Mouse (Mus musculus) MEL (cell line): ENCODE measurements around the gene Dlgap1. TPM values are rescaled to one million over a fixed set of nuclear protein-coding genes. Genes with fewer than 3 reads are reported as not detected.

Experiments used
- DNase-seq: peaks from one replicate; pipeline ENCODE4 v3.0.0; 2011; ENCODE audit warnings: low read depth, low spot score
- H3K27ac ChIP-seq: 2 replicates; pipeline ENCODE4 v1.5.1; 2012; ENCODE audit warnings: low read depth, mild to moderate bottlenecking, control low read depth, low read length, moderate library complexity; ENCODE audit not compliant: control insufficient read depth
- H3K27me3 ChIP-seq, 2 experiments: fragments of 150-350 bp in 1 of 2; sonication (generic) in 1 of 2; 2 replicates each; pipeline ENCODE4 v1.6.1; 2012; ENCODE audit warnings: low read length in 2 of 2, mild to moderate bottlenecking in 2 of 2, improper control_type of control experiment in 1 of 2, moderate library complexity in 1 of 2; ENCODE audit not compliant: insufficient read depth in 2 of 2, control insufficient read depth in 1 of 2
- H3K36me3 ChIP-seq, 2 experiments: 2 replicates each; pipeline ENCODE4 v1.6.1; 2012 to 2014; ENCODE audit warnings: low read length in 2 of 2, improper control_type of control experiment in 1 of 2, inconsistent platforms in 1 of 2, mild to moderate bottlenecking in 1 of 2; ENCODE audit not compliant: insufficient read depth in 2 of 2, control insufficient read depth in 1 of 2
- H3K4me1 ChIP-seq, 2 experiments: fragments of 150-350 bp in 1 of 2; sonication (generic) in 1 of 2; 2 replicates each; pipeline ENCODE4 v1.6.1; 2012; ENCODE audit warnings: low read length in 2 of 2, improper control_type of control experiment in 1 of 2, mild to moderate bottlenecking in 1 of 2; ENCODE audit not compliant: insufficient read depth in 2 of 2, control insufficient read depth in 1 of 2
- H3K4me3 ChIP-seq, 2 experiments: fragments of 150-350 bp in 1 of 2; sonication (generic) in 1 of 2; 2 replicates each; pipeline ENCODE4 v1.5.1; 2012; ENCODE audit warnings: low read depth in 2 of 2, low read length in 2 of 2, mild to moderate bottlenecking in 2 of 2, moderate library complexity in 2 of 2, control low read depth in 1 of 2, improper control_type of control experiment in 1 of 2; ENCODE audit not compliant: control insufficient read depth in 1 of 2, insufficient read depth in 1 of 2
- H3K79me2 ChIP-seq: 2 replicates; pipeline ENCODE4 v1.6.1; 2012; ENCODE audit warnings: mild to moderate bottlenecking, low read length, moderate library complexity; ENCODE audit not compliant: control insufficient read depth, poor library complexity, insufficient read depth
- H3K9ac ChIP-seq: 2 replicates; pipeline ENCODE4 v1.6.1; 2012; ENCODE audit warnings: low read depth, mild to moderate bottlenecking, control low read depth, low read length, moderate library complexity; ENCODE audit not compliant: control insufficient read depth, poor library complexity, severe bottlenecking
- H3K9me3 ChIP-seq: fragments of 150-350 bp; sonication (generic); replicated peaks from 2 replicates; pipeline ENCODE4 v1.6.1; 2012; ENCODE audit warnings: mild to moderate bottlenecking, low read length, improper control_type of control experiment, moderate library complexity; ENCODE audit not compliant: insufficient read depth
- CHD1 ChIP-seq: IDR thresholded peaks from 2 replicates; pipeline ENCODE4 v1.6.1; 2012; ENCODE audit warnings: low read depth, mild to moderate bottlenecking, inconsistent platforms, low read length, improper control_type of control experiment
- CHD2 ChIP-seq: IDR thresholded peaks from 2 replicates; pipeline ENCODE4 v1.6.1; 2011; ENCODE audit warnings: low read length, improper control_type of control experiment
- CTCF ChIP-seq, 3 experiments: IDR thresholded peaks in 2 of 3; conservative IDR thresholded peaks in 1 of 3; 2 replicates each; pipeline ENCODE4 v1.5.1; 2011 to 2012; ENCODE audit warnings: low read length in 3 of 3, low read depth in 2 of 3, mild to moderate bottlenecking in 2 of 3, improper control_type of control experiment in 1 of 3, inconsistent platforms in 1 of 3, mixed read lengths in 1 of 3, moderate library complexity in 1 of 3; ENCODE audit not compliant: control insufficient read depth in 1 of 3, insufficient read depth in 1 of 3, poor library complexity in 1 of 3, severe bottlenecking in 1 of 3
- E2F4 ChIP-seq: IDR thresholded peaks from 2 replicates; pipeline ENCODE4 v1.6.1; 2011; ENCODE audit warnings: low read depth, low read length, improper control_type of control experiment, borderline replicate concordance
- ELF1 ChIP-seq: IDR thresholded peaks from 2 replicates; pipeline ENCODE4 v1.6.1; 2014; ENCODE audit warnings: low read depth, mild to moderate bottlenecking, inconsistent platforms, low read length, improper control_type of control experiment, moderate library complexity
- EP300 ChIP-seq, 2 experiments: IDR thresholded peaks; 2 replicates each; pipeline ENCODE4 v1.6.1; 2011; ENCODE audit warnings: improper control_type of control experiment in 2 of 2, low read length in 2 of 2, low read depth in 1 of 2, mild to moderate bottlenecking in 1 of 2
- GATA1 ChIP-seq: IDR thresholded peaks from 2 replicates; pipeline ENCODE4 v1.6.1; 2011; ENCODE audit warnings: low read depth, low read length, improper control_type of control experiment
- HCFC1 ChIP-seq: IDR thresholded peaks from 2 replicates; pipeline ENCODE4 v1.6.1; 2012; ENCODE audit warnings: low read depth, mild to moderate bottlenecking, inconsistent platforms, low read length, improper control_type of control experiment, moderate library complexity
- KAT2A ChIP-seq: conservative IDR thresholded peaks from 2 replicates; pipeline ENCODE4 v1.6.1; 2012; ENCODE audit warnings: low read depth, low read length, improper control_type of control experiment, inconsistent platforms
- MAFK ChIP-seq: IDR thresholded peaks from 2 replicates; pipeline ENCODE4 v1.6.1; 2011; ENCODE audit warnings: low read depth, mild to moderate bottlenecking, low read length, improper control_type of control experiment, borderline replicate concordance
- MAX ChIP-seq: IDR thresholded peaks from 2 replicates; pipeline ENCODE4 v1.6.1; 2011; ENCODE audit warnings: low read length, improper control_type of control experiment
- MAZ ChIP-seq: IDR thresholded peaks from 2 replicates; pipeline ENCODE4 v1.6.1; 2012; ENCODE audit warnings: low read depth, mild to moderate bottlenecking, inconsistent platforms, low read length, improper control_type of control experiment
- MEF2A ChIP-seq: IDR thresholded peaks from 2 replicates; pipeline ENCODE4 v1.6.1; 2014; ENCODE audit warnings: low read depth, mild to moderate bottlenecking, inconsistent platforms, low read length, improper control_type of control experiment; ENCODE audit not compliant: poor library complexity, insufficient replicate concordance, severe bottlenecking; ENCODE audit errors: extremely low read depth
- MXI1 ChIP-seq: IDR thresholded peaks from 2 replicates; pipeline ENCODE4 v1.6.1; 2011; ENCODE audit warnings: mild to moderate bottlenecking, low read depth, low read length, improper control_type of control experiment
- MYC ChIP-seq: IDR thresholded peaks from 2 replicates; pipeline ENCODE4 v1.6.1; 2011; ENCODE audit warnings: low read depth, mild to moderate bottlenecking, low read length, improper control_type of control experiment, moderate library complexity
- NELFE ChIP-seq: IDR thresholded peaks from 2 replicates; pipeline ENCODE4 v1.6.1; 2011; ENCODE audit warnings: low read depth, low read length, improper control_type of control experiment
- NRF1 ChIP-seq: IDR thresholded peaks from 2 replicates; pipeline ENCODE4 v1.6.1; 2014; ENCODE audit warnings: low read depth, mild to moderate bottlenecking, inconsistent platforms, low read length, improper control_type of control experiment, moderate library complexity; ENCODE audit not compliant: poor library complexity, insufficient read depth, severe bottlenecking
- POLR2A ChIP-seq, 2 experiments: IDR thresholded peaks; 2 replicates each; pipeline ENCODE4 v1.6.1; 2011 to 2012; ENCODE audit warnings: low read length in 2 of 2, mild to moderate bottlenecking in 2 of 2, control low read depth in 1 of 2, improper control_type of control experiment in 1 of 2, low read depth in 1 of 2, moderate library complexity in 1 of 2; ENCODE audit not compliant: control insufficient read depth in 1 of 2, insufficient read depth in 1 of 2, poor library complexity in 1 of 2
- POLR2AphosphoS2 ChIP-seq: IDR thresholded peaks from 2 replicates; pipeline ENCODE4 v1.6.1; 2011; ENCODE audit warnings: low read length, improper control_type of control experiment
- POLR2AphosphoS5 ChIP-seq: IDR thresholded peaks from 2 replicates; pipeline ENCODE4 v1.6.1; 2012; ENCODE audit warnings: low read depth, borderline replicate concordance, mild to moderate bottlenecking, inconsistent platforms, low read length, moderate library complexity, mixed read lengths
- RAD21 ChIP-seq: IDR thresholded peaks from 2 replicates; pipeline ENCODE4 v1.6.1; 2011; ENCODE audit warnings: mild to moderate bottlenecking, low read depth, low read length, improper control_type of control experiment
- RCOR1 ChIP-seq: IDR thresholded peaks from 2 replicates; pipeline ENCODE4 v1.6.1; 2012; ENCODE audit warnings: low read depth, mild to moderate bottlenecking, inconsistent platforms, low read length, improper control_type of control experiment
- SMC3 ChIP-seq: IDR thresholded peaks from 2 replicates; pipeline ENCODE4 v1.6.1; 2011; ENCODE audit warnings: low read depth, low read length, improper control_type of control experiment
- TAL1 ChIP-seq: IDR thresholded peaks from 2 replicates; pipeline ENCODE4 v1.6.1; 2012; ENCODE audit warnings: mild to moderate bottlenecking, inconsistent platforms, low read length, moderate library complexity, mixed read lengths
- TBP ChIP-seq: IDR thresholded peaks from 2 replicates; pipeline ENCODE4 v1.8.0; 2011; ENCODE audit warnings: low read depth, low read length, improper control_type of control experiment
- TCF12 ChIP-seq: IDR thresholded peaks from 2 replicates; pipeline ENCODE4 v1.6.1; 2014; ENCODE audit warnings: low read depth, mild to moderate bottlenecking, inconsistent platforms, low read length, improper control_type of control experiment, moderate library complexity
- USF2 ChIP-seq, 2 experiments: IDR thresholded peaks; 2 replicates each; pipeline ENCODE4 v1.6.1; 2011 to 2012; ENCODE audit warnings: improper control_type of control experiment in 2 of 2, low read length in 2 of 2, borderline replicate concordance in 1 of 2, inconsistent platforms in 1 of 2, low read depth in 1 of 2, mild to moderate bottlenecking in 1 of 2; ENCODE audit not compliant: insufficient read depth in 1 of 2
- ZC3H11A ChIP-seq: IDR thresholded peaks from 2 replicates; pipeline ENCODE4 v1.6.1; 2012; ENCODE audit warnings: low read depth, mild to moderate bottlenecking, inconsistent platforms, low read length, improper control_type of control experiment
- ZKSCAN1 ChIP-seq: IDR thresholded peaks from 2 replicates; pipeline ENCODE4 v1.6.1; 2012; ENCODE audit warnings: low read depth, mild to moderate bottlenecking, inconsistent platforms, low read length, improper control_type of control experiment, moderate library complexity
- ZMIZ1 ChIP-seq: IDR thresholded peaks from 2 replicates; pipeline ENCODE4 v1.6.1; 2012; ENCODE audit warnings: low read depth, mild to moderate bottlenecking, inconsistent platforms, low read length, improper control_type of control experiment, moderate library complexity
- polyA plus RNA-seq, 2 experiments: library from polyadenylated mRNA; stranded (reverse) in 1 of 2; unstranded in 1 of 2; fragments of >175 nt in 1 of 2; fragments of >200 nt in 1 of 2; gene quantifications; 2 replicates each; pipeline versions ENCODE4 v1.2.1 to v1.2.4; 2012; ENCODE audit warnings: low replicate concordance in 2 of 2, low read depth in 1 of 2; ENCODE audit not compliant: insufficient read length in 2 of 2, insufficient read depth in 1 of 2, missing spikeins in 1 of 2
- total RNA-seq: library from RNA; depleted of rRNA; stranded (reverse); fragments of 300-350 nt; gene quantifications from 2 replicates; pipeline ENCODE4 v1.2.3, GENCODE M21; 2012

The Dlgap1 gene
- total and polyA plus RNA-seq, 3 experiments: 0.06 TPM; not detected in 2

DNA sequence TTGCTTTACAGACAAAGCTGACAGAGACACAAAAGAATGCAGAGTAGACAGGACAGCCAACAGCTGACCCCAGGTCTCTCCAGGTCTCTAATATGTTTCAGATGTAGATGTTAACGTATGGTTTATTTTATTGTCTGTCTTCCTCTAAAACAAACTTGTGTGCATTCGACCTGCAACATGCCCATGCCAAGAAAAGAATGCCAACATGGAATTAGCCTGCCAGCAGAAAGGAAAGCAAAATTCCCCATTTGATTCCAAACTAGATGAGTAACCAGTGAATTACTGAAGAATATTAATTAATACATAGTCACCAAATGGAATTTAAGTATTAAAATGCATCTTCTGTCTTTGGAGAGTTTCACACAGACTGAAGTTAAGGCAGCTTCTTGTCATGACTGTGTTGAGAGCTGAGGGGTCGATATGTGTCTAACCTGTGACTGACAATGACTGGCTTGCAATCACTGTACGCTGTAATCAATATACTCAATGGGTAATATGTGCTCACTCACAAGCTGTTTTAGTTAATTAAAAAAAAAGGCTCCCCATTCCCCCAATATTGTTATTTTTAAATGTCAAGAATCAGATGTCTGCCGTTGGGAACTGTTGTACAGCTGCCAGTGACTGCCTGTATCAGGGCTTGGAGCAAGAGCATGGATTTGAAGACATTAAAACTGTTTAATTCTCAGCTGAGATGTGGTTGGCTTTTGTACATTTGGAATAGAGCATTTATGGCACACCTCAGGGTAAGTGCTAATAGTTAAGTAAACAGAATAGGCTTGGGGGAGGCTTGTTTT, 552.4 kb downstream of the Dlgap1 start:
- Histone ChIP-seq H3K9ac (no peak overlapping the region), H3K27ac (no peak overlapping the region), H3K79me2 (no peaks in the 10 kb centered on the region), H3K36me3 (no peaks in the 10 kb centered on the region), H3K4me1 (no peaks in the 10 kb centered on the region), H3K27me3 (no peaks in the 10 kb centered on the region), H3K4me3 (no peak overlapping the region)
- no peak for DNase-seq
- TF ChIP-seq MAFK (no peak), SMC3 (no peak), POLR2A (IDR thresholded peaks at IDR 0.05; ENCODE audit: control insufficient read depth in 1 of 2, insufficient read depth in 1 of 2, low read depth in 1 of 2, low read length in 2 of 2, poor library complexity in 1 of 2) (no peak), NRF1 (no peak), EP300 (IDR thresholded peaks at IDR 0.05; ENCODE audit: low read depth in 1 of 2, low read length in 2 of 2) (no peak), ELF1 (no peak), GATA1 (no peak), ZMIZ1 (no peak), CHD1 (no peak), ZKSCAN1 (no peak), E2F4 (no peak), USF2 (IDR thresholded peaks at IDR 0.05; ENCODE audit: borderline replicate concordance in 1 of 2, insufficient read depth in 1 of 2, low read depth in 1 of 2, low read length in 2 of 2) (no peak), MAX (no peak), TBP (no peak), HCFC1 (no peak), POLR2AphosphoS5 (no peak), CHD2 (no peak), MEF2A (no peak), POLR2AphosphoS2 (no peak), RAD21 (no peak)
- TF ChIP-seq, all 39 proteins: peak for 0
- H3K9me3 ChIP-seq: no peaks in the 10 kb centered on the region

DNA sequence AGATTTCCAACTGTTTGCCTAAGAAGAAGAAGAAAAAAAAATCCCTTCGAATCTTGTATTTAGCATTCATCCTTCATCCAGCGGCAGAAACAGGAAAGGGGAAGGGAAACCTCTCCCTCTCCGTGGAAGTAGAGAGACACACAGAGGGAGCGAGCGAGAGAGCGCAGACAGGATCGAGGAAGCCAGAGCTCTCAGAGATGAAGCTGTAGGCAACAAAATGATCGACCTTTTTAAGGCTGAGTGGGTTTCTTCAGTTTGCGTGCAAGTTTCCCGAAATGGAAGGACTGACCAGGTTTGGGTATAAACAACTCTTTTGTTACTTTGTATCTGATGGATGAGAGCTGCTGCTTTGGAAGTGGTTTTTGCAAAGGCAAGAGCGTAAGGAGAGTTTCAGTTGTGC, 553.1 kb downstream of the Dlgap1 start:
- Histone ChIP-seq H3K9ac (no peak overlapping the region), H3K36me3 (no peaks in the 10 kb centered on the region), H3K4me1 (no peaks in the 10 kb centered on the region), H3K27me3 (no peaks in the 10 kb centered on the region), H3K9me3 (no peaks in the 10 kb centered on the region), H3K4me3 (no peak overlapping the region), H3K79me2 (no peaks in the 10 kb centered on the region)
- DNase-seq: no peak
- TF ChIP-seq CTCF (IDR thresholded peaks at IDR 0.05 in 2 of 3, conservative IDR thresholded peaks at IDR 0.05 in 1 of 3; ENCODE audit: control insufficient read depth in 1 of 3, insufficient read depth in 1 of 3, low read depth in 2 of 3, low read length in 3 of 3, poor library complexity in 1 of 3, severe bottlenecking in 1 of 3) (no peak), NELFE (no peak), KAT2A (no peak), RAD21 (no peak), SMC3 (no peak), MAFK (no peak), MXI1 (no peak), RCOR1 (no peak), USF2 (IDR thresholded peaks at IDR 0.05; ENCODE audit: borderline replicate concordance in 1 of 2, insufficient read depth in 1 of 2, low read depth in 1 of 2, low read length in 2 of 2) (no peak), TCF12 (no peak), MAZ (no peak), E2F4 (no peak), MYC (no peak), ZC3H11A (no peak), TAL1 (no peak), CHD1 (no peak)
- TF ChIP-seq, all 39 proteins: peak for 0
- no peak overlapping the region for H3K27ac ChIP-seq
